Mouse (Mus musculus): ENCODE data around the gene Acox1. TPM values are rescaled to one million over a fixed set of nuclear protein-coding genes. Genes with fewer than 3 reads are reported as not detected.
A peak's percentile ranks its signal among the peaks of the same experiment; 100 is the strongest.

The Acox1 gene
- total and polyA plus RNA-seq, 3 experiments, result 17.1 to 21.0 (median 20.4) TPM

- Histone ChIP-seq H3K27ac (ENCODE audit: insufficient read depth, low read depth) (no peak overlapping the region), H3K4me3 (replicated peaks in 1 of 3; ENCODE audit: low read depth in 2 of 3, low read length in 2 of 3, poor library complexity in 1 of 3) (peak overlapping the region; percentile 24 to 61 (median 53)), H3K79me2 (replicated peaks; ENCODE audit: control insufficient read depth, extremely low read depth, insufficient read depth, poor library complexity, severe bottlenecking) (no peaks in the 10 kb centered on the region), H3K4me2 (ENCODE audit: insufficient read depth, low read depth, poor library complexity, severe bottlenecking) (peak overlapping the region; percentile 31), H3K27me3 (replicated peaks) (no peaks in the 10 kb centered on the region), H3K9ac (ENCODE audit: insufficient read depth, low read depth) (no peak overlapping the region), H3K4me1 (ENCODE audit: control insufficient read depth in 1 of 2, insufficient read depth in 2 of 2) (peaks cover 6 to 16% of the 10 kb centered on the region in 2 experiments), H3K36me3 (replicated peaks in 1 of 2; ENCODE audit: control insufficient read depth in 1 of 2, insufficient read depth in 1 of 2, low read length in 1 of 2) (peaks cover 42 to 71% of the 10 kb centered on the region in 2 experiments), H3K9me3 (replicated peaks; ENCODE audit: low read length) (peaks cover 8% of the 10 kb centered on the region)
- no peak for TF ChIP-seq NRF1 (IDR thresholded peaks at IDR 0.05; ENCODE audit: low read depth, low read length)
- no peak for TF ChIP-seq MAX (IDR thresholded peaks at IDR 0.05; ENCODE audit: low read length)
- TF ChIP-seq CTCF (conservative IDR thresholded peaks at IDR 0.05 in 1 of 2, IDR thresholded peaks at IDR 0.05 in 1 of 2; ENCODE audit: low read depth in 2 of 2, low read length in 2 of 2), result no peak
- TF ChIP-seq MAZ (IDR thresholded peaks at IDR 0.05; ENCODE audit: low read depth, low read length), result no peak
- TF ChIP-seq ZMIZ1 (IDR thresholded peaks at IDR 0.05; ENCODE audit: low read depth, low read length), result no peak
- no peak for TF ChIP-seq EP300 (IDR thresholded peaks at IDR 0.05; ENCODE audit: low read length)
- TF ChIP-seq POLR2A (IDR thresholded peaks at IDR 0.05; ENCODE audit: low read depth, low read length), result no peak
- no peak for TF ChIP-seq MYC (IDR thresholded peaks at IDR 0.05; ENCODE audit: low read depth, low read length)
- TF ChIP-seq KAT2A (IDR thresholded peaks at IDR 0.05; ENCODE audit: insufficient replicate concordance, low read length), result no peak
- no peak for TF ChIP-seq RCOR1 (conservative IDR thresholded peaks at IDR 0.05; ENCODE audit: low read depth, low read length)
- TF ChIP-seq TBP (conservative IDR thresholded peaks at IDR 0.05; ENCODE audit: low read depth, low read length), result no peak
- TF ChIP-seq IRF4 (IDR thresholded peaks at IDR 0.05; ENCODE audit: low read depth, low read length), result no peak
- no peak for TF ChIP-seq USF1 (IDR thresholded peaks at IDR 0.05; ENCODE audit: low read depth, low read length)
- no peak for TF ChIP-seq BHLHE40 (IDR thresholded peaks at IDR 0.05; ENCODE audit: low read depth, low read length)
- TF ChIP-seq ETS1 (conservative IDR thresholded peaks at IDR 0.05; ENCODE audit: low read depth, low read length), result no peak
- TF ChIP-seq MXI1 (IDR thresholded peaks at IDR 0.05; ENCODE audit: low read depth, low read length), result no peak
- dilution Hi-C loops (cut with MboI; ENCODE audit: extremely low pct_ligation_motif_present, extremely low pct_unique_long_range_greater_than_20kb, low sequenced_read_pairs), result no loop called here
- in situ Hi-C loops (cut with MboI; ENCODE audit: low pct_ligation_motif_present, low pct_unique_long_range_greater_than_20kb, low sequenced_read_pairs), result loop anchor here (5.0 kb wide), 1 partner anchor 43 kb away; the partner anchor contains the start of gene Wbp2
- no peak for DNase-seq (ENCODE audit: extremely low read depth)
These were observed 68.8 kb downstream of the Acox1 start for GRCm38 (mm10) chr11:116129993-116130487.

- peaks cover 34 to 63% of the 10 kb centered on the region in 2 experiments for H3K36me3 ChIP-seq (replicated peaks in 1 of 2; ENCODE audit: control insufficient read depth in 1 of 2, insufficient read depth in 1 of 2, low read length in 1 of 2)
- H3K9ac ChIP-seq (ENCODE audit: insufficient read depth, low read depth), result no peak overlapping the region
- H3K4me2 ChIP-seq (ENCODE audit: insufficient read depth, low read depth, poor library complexity, severe bottlenecking), result no peak overlapping the region
- dilution Hi-C loops (cut with MboI; ENCODE audit: extremely low pct_ligation_motif_present, extremely low pct_unique_long_range_greater_than_20kb, low sequenced_read_pairs), result no loop called here
- H3K27me3 ChIP-seq (replicated peaks), result no peaks in the 10 kb centered on the region
- H3K79me2 ChIP-seq (replicated peaks; ENCODE audit: control insufficient read depth, extremely low read depth, insufficient read depth, poor library complexity, severe bottlenecking), result no peaks in the 10 kb centered on the region
- in situ Hi-C loops (cut with MboI; ENCODE audit: low pct_ligation_motif_present, low pct_unique_long_range_greater_than_20kb, low sequenced_read_pairs), result no loop called here
- peaks cover 6 to 16% of the 10 kb centered on the region in 2 experiments for H3K4me1 ChIP-seq (ENCODE audit: control insufficient read depth in 1 of 2, insufficient read depth in 2 of 2)
- H3K27ac ChIP-seq (ENCODE audit: insufficient read depth, low read depth), result no peak overlapping the region
- no peak overlapping the region for H3K4me3 ChIP-seq (replicated peaks in 1 of 3; ENCODE audit: low read depth in 2 of 3, low read length in 2 of 3, poor library complexity in 1 of 3)
- TF ChIP-seq USF1 (IDR thresholded peaks at IDR 0.05; ENCODE audit: low read depth, low read length) (no peak), ZMIZ1 (IDR thresholded peaks at IDR 0.05; ENCODE audit: low read depth, low read length) (no peak), JUN (IDR thresholded peaks at IDR 0.05; ENCODE audit: insufficient read depth, low read depth, low read length) (no peak), ETS1 (conservative IDR thresholded peaks at IDR 0.05; ENCODE audit: low read depth, low read length) (no peak), USF2 (conservative IDR thresholded peaks at IDR 0.05; ENCODE audit: low read depth, low read length) (no peak), MYC (IDR thresholded peaks at IDR 0.05; ENCODE audit: low read depth, low read length) (no peak), ELF1 (IDR thresholded peaks at IDR 0.05; ENCODE audit: low read depth, low read length) (no peak), TCF12 (IDR thresholded peaks at IDR 0.05; ENCODE audit: low read depth, low read length) (no peak), HCFC1 (IDR thresholded peaks at IDR 0.05; ENCODE audit: low read depth, low read length) (no peak), NRF1 (IDR thresholded peaks at IDR 0.05; ENCODE audit: low read depth, low read length) (no peak), ZC3H11A (IDR thresholded peaks at IDR 0.05; ENCODE audit: low read depth, low read length) (no peak), BHLHE40 (IDR thresholded peaks at IDR 0.05; ENCODE audit: low read depth, low read length) (no peak), MAZ (IDR thresholded peaks at IDR 0.05; ENCODE audit: low read depth, low read length) (no peak), MEF2A (IDR thresholded peaks at IDR 0.05; ENCODE audit: borderline replicate concordance, low read depth, low read length) (no peak), EP300 (IDR thresholded peaks at IDR 0.05; ENCODE audit: low read length) (no peak), KAT2A (IDR thresholded peaks at IDR 0.05; ENCODE audit: insufficient replicate concordance, low read length) (no peak), SIN3A (IDR thresholded peaks at IDR 0.05; ENCODE audit: low read length) (no peak), NELFE (IDR thresholded peaks at IDR 0.05; ENCODE audit: low read depth, low read length) (no peak), TBP (conservative IDR thresholded peaks at IDR 0.05; ENCODE audit: low read depth, low read length) (no peak), POLR2A (IDR thresholded peaks at IDR 0.05; ENCODE audit: low read depth, low read length) (no peak)
- DNase-seq (ENCODE audit: extremely low read depth), result no peak
- H3K9me3 ChIP-seq (replicated peaks; ENCODE audit: low read length), result peaks cover 8% of the 10 kb centered on the region
These were observed 69.6 kb downstream of the Acox1 start for GRCm38 (mm10) chr11:116129091-116129790.
